Mouse (Mus musculus) adipose tissue, adult 10 weeks (tissue): ENCODE results near the gene Adgrl2. TPM values are rescaled to one million over a fixed set of nuclear protein-coding genes. Genes with fewer than 3 reads are reported as not detected.

ENCODE experiments used
- polyA plus RNA-seq: library from polyadenylated mRNA; stranded (reverse); fragments of 350-450 nt; fragmentation: Illumina TruSeq; extraction: RNeasy Lipid Tissue Mini Kit (QIAGEN cat#74804); gene quantifications from one replicate; pipeline ENCODE4 v1.2.3, GENCODE M21; 2014; ENCODE audit warnings: low read depth, low replicate concordance

The Adgrl2 gene
- 20.5 TPM for polyA plus RNA-seq

DNA sequence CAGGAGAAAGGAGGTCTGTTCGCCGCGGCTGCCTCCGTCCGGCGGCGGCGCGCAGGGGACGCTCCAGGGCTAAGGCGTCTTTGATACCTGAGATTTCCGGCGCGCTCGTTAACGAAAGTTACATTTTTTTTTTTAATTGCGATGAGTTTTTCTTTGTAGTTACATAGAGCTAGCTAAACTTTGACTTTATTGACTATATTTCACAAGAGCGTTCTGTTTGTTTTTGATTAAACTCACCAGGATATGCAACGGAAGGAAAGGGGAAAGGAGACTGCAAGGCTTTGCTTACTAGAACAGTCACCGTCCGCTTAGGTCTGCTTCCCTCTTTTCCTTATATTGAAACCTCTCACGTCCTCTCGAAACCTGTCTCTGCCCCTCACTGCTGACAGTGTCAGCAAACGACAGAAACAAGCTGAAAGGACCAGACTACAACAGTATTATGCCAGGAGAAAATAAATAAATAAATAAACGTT lies at the start of gene Adgrl2:
TSS of gene Adgrl2 (minus strand) at position 25 of the 473 bp plus-strand sequence.

